Mouse (Mus musculus): Measurements from ENCODE around the gene Gm30083. TPM values are rescaled to one million over a fixed set of nuclear protein-coding genes. Genes with fewer than 3 reads are reported as not detected.

Gene Gm30083
- not detected for polyA plus RNA-seq (2017; shearing (Covaris generic))

DNA sequence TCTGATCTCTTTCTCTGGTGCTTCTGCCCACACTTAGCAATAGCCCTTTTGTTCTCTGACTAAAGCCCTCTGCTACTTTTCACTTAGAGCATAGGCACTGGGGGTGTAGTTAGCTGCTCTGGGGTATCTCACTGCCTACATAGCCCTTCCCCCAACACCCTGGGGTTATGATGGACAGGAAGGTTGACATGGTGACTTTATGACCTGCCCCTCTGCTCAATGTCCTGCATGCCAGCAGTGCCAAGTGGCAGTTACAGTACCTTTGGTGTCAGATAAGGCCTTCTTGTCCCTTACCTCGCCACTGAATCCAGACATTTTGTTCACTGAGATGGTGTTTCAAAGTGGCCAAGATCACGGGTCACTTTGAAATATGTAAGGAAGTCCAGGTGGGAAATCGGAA is at the start of gene Gm30083:
Gene Gm30083, minus strand, starts transcription at position 120 of the 400 bp plus-strand sequence.
- ATAC-seq: no peak

DNA sequence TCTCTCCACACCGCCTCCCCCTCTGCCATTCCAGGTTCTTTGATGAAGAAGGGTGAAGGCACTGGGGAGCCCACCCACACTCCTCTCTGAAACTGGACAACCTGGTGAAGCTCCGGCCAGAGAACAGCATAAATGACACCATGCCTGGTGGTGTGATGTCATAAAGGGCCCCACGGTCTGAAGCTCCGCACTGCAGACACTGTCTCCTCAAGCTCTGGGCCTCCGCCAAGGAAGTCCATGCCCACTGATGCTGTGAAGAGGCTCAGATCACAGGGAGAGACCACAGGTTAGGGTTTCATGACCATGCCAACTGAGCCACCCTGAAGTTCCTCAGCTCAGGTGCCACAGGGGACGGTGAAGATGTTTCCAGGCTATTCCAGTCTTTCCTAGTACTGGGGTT is 37.5 kb upstream of the Gm30083 start, which contains the start of gene Antxrl:
Gene Antxrl, plus strand, starts transcription at position 192 of the 400 bp plus-strand sequence.
- no peak for ATAC-seq

DNA sequence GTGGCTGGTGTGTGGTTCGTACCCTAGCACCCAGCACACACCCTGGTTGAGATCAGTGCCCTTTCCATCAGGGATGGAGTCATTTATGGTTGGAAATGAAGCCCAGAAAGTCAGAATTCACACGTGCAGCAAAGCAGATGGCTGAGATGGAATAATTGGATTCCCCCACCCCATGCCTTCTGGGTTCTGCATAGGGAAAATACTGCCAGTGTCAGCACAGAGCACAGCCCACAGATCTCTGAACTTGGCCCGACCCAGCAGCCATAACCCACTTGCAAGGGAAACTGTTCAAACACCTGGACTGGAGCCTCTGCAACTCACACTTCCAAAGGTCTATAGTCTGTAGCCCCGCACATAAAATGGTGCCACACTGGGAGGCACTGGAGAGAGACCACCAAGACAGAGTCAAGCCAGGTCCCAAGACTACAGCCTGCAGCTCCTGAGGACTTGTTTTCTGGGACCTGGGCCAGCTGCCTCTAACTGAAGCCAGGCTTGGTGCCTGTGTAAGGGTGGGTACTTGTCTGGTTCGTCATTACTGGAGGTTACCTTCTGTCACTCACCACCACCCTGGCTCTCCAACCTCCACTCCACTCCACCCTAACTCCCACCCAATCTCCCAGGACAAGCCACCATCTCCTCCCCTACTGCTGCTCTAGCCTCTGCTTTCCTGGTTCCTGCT is 35.3 kb upstream of the Gm30083 start:
- no peak for ATAC-seq

DNA sequence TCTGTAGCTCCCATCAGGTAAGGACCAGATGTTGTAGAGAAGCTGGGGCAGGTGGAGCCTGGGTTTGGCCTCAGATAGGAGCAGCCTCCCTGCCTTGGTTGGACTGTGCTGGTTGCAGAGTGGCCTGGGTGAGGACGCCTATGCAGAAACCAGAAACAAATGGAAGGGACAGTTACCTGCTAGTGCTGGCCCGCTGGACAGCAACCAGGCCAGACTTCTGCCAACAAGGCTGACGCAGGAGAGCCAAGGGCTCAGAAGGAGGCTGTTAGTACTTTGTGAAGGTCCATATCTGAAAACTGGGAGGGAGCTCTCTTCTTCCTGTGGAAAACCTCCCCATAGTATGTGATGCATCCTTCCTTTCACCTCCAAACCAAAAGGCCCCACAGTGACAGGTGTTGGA is 28.4 kb upstream of the Gm30083 start:
- no peak for ATAC-seq

DNA sequence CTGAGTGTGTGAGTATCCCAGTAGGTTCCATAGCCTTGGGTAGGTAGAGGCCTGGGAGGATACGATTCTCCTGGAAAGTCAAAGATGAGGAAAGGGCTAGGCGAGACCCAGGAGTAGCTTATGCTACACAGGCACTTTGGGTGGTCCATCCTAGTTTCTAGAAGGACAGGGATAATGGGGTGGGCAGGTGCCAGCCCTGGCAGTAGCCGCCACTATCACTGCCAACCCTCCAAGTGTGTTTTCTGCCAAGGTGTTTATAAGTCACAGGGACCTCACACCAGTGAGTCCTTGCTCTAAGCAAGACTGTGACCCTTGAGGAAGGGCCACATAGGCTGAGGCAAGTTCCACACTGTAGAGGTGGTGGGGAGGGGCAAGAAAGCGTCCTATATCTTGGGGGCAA is 26.3 kb upstream of the Gm30083 start:
- ATAC-seq: no peak

DNA sequence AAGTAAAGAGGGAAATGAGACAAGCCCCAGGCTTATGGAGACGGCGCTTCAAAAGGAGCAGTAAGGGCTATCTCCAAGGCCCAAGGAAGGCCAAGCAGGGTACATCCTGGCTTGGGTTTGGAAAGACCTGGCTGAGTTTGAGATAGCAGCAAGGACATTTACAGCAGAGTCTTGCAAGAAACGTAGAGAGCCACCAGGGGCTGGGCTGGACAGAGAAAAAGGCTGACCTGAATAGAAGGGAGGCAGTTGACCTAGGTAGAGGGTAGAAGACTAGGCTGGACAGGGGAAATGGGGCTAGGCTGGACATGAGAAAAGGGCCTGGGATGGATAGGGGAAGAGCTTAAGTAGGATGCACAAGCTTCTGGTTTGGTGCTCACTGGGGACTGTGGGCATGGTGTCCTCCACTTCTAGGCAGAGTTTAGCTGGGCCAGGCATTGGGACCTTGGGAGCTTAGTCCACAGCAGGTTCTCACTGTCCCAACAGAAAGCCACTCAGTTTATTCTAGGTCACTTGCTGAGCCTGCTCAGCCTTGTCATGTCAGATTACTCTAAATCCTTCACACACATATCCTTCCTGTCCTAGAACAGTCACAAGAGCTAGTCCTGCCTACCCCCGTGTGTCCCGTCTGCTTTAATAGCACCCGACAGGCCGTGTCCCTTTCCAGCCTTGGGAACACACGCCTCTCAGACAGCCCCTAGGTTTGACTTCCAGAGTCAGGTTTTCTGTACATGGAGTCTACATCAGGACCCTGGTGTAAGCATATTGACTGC is 19.0 kb upstream of the Gm30083 start:
- no peak for ATAC-seq

DNA sequence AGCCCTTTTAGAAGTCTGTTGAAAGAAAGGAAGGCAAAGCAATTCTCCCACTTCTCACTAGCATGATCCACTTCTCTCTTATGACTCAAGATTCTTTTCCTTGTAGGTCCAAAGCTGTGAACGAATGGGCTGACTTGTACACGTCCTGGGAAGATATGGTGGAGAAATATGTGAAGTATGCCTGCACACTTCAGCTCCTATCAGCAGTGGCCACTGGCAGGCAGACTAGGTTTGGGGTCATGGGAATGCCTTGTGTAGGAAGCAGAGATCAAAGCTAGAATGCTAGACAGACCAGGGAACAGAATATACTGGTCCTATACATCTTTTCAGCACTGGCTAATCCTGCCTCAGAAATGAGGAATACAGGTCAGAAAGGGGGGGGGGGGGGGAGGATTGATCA is 11.7 kb upstream of the Gm30083 start:
- no peak for ATAC-seq

DNA sequence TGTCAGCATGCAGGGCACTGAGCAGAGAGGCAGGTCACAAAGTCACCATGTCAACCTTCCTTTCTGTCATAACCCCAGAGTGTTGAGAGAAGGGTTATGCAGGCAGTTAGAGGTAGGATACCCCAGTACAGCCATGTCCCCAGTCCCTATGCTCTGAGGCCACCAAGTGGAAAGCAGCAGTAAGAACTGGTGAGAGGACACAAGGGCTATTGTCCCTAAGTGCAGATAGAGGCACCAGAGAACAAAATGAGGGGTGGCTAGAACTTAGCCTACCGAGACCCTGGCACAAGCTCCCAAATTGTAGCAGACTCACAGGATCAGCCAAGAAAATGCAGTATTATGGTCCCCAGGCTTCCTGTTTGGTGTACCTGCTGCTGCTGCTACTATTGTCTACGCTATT is 2.0 kb upstream of the Gm30083 start:
- ATAC-seq: no peak

DNA sequence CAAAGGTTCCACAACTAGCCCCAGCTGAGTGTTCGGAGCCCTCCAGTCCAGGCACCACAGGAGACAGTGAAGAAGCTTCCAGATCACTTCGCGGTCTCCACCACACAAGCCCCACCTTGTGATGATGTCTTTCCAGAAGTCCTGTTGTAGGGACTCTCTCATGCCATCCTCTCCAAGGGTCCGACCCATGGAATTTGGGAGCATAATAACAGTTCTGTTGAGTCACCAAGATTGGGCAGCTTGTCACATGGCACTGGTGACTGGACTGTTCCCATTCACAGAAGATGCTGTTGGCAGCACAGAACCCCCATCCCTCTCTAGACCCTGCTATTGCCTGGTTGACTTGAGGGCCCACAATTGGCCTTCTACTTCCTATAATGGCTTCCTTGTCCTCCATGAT is 1.4 kb upstream of the Gm30083 start, which contains the start of gene Gm5460:
Gene Gm5460, plus strand, starts transcription at position 378 of the 400 bp plus-strand sequence.
- no peak for ATAC-seq

DNA sequence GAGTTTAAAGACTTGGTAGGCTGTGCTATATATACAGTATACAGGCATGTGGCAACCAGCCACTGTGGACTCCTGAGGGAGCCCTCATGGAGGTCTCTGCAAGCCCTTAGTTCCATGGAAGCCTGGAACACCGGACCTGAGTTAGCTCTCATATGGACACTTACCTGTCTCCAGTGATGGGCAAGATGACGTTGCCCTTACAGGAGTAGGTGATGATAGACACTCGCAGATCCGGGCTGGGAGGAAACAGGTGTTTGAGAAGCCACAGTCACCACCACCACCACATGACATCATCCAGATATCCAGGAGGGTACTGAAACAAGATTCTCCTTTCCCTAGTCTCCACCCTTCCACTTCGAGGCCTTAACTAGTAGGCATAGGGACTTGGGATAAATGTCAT is 12.6 kb downstream of the Gm30083 start:
- no peak for ATAC-seq

DNA sequence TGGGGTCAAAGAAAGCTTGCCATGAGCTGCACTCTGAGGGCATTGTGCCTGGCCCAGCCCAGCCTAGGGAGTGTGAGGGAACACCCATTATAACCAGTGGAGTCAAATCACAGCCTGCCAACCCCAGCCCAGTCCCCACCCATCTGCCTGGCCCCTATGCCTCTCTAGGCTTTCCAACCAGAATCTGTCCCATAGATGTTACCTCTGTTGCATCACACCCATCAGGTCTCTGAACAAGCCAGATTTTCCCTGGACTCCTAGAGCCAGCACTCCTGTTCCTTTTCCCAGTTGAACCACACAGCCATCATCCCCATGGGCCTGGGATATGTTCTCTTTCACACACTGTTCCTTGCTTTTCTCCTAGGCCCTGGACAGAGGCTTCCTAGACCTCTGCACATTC is 13.5 kb downstream of the Gm30083 start:
- no peak for ATAC-seq

DNA sequence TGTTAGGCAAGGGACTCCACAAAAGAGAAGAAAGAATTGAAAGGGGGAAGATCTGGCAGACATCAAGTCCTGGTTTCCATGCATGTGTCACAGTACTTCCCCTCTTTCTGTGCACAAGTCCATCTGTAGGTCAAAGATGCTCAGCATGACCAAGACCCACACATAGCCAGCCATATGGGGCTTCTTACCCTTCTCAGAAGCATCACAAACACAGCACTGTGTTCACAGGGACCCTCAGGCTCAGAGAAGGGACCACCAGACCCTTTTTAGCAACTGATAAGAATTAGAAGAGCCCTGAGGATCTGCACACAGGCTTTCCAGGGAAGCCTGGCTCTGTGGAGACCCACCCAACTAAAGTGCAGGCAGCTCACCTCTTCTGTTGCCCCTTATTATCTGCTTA is 14.9 kb downstream of the Gm30083 start:
- no peak for ATAC-seq

DNA sequence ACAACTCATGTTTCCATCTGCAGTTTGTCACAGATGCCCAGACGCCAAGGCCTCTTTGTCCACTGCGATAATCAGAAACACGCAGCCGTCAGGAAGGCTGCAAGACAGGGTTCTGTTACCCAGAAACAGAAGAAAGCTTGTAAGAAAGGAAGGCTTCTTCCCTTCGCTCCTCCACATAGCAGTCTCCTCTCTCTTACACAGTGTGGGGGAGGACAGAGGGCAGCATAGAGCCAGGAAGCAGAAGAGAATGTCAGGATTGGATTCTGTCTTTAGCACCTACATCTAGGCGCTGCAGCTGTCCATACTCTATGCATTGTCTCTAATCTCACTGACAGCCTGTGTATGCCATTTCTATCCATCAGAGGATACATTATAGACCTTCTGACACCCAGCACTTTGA is 17.6 kb downstream of the Gm30083 start:
- no peak for ATAC-seq

DNA sequence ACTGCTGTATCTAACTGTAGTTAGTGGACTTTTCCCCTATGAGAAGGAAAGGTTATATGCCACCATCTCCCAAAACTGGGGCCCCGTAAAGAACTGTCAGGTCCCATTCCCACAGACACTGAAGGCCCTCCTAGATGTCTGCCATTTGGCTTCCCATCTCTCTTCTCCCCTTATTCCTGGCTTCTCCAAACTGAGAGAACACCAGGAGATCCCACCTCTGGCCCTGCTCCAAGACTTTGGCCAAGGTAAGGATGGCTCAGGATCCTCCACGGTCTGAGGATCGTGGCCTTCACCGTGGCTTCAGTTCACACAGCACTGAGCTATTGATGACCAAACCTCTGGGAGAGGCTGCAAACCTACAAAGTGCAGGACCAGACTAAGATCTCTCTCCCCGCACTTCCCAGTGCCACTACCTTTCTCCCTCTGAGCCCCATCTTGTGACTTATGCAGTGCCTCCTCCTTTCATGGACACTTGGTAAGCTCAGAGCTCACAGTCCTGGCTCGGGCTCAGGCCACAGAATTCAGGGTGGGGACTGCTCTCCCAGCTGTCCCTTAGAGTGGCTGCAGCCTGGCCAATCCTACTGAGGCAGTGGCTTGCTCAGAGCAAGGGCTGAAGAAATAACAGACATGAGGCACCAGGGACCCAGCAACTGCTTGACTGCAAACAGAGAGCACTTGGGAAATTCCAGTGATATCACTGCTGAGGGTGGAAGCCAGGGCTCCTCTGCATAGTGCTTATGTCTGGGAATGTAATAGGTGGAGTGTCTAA is 21.3 kb downstream of the Gm30083 start:
- no peak for ATAC-seq

DNA sequence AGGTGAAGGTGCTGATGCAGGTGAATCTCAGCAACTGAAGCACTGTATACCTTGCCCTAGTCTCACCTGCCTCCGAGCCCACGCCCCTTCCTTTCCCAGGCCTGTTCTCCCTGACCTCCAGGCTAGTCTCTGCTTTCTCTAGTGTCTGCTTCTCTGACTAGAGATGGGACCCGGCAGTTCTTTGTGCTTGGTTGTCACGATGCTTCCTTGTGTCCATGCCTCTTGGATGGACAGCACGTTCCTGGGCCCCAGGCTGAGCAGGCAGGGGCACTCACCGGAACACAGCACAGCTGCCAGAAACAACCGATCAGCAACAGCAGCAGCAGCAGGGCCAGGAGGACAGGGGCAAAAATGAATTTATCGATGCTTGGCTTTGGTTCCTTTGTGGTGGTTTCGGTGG is 21.9 kb downstream of the Gm30083 start:
- no peak for ATAC-seq

DNA sequence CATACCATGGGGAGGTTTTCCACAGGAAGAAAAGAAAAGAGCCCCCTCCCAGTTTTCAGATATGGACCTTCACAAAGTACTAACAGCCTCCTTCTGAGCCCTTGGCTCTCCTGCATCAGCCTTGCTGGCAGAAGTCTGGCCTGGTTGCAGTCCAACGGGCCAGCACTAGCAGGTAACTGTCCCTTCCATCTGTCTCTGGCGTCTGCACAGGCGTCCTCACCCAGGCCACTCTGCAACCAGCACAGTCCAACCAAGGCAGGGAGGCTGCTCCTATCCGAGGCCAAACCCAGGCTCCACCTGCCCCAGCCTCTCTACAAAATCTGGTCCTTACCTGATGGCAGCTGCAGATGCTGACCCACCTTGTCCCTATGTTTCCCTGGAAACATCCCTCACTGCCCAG is 23.0 kb downstream of the Gm30083 start:
- no peak for ATAC-seq

DNA sequence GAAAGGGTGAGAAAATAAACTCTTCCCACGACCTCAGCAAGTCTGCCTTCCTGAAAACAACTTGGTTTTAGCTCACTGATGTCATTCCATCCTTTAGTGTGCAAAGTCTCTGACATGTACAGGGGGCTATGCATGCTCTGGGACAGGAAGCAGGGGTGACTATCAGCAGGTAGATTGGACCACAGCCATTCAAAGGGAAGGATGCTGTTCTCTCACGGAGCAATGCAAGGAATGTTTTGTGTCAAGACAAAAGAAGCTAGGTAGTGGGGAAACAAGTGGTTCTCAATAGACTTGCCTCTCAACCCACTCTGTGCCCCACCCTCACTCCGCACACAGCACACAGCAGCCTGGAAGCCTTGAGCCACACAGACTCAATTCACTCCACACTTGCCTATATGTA is 25.8 kb downstream of the Gm30083 start:
- no peak for ATAC-seq

DNA sequence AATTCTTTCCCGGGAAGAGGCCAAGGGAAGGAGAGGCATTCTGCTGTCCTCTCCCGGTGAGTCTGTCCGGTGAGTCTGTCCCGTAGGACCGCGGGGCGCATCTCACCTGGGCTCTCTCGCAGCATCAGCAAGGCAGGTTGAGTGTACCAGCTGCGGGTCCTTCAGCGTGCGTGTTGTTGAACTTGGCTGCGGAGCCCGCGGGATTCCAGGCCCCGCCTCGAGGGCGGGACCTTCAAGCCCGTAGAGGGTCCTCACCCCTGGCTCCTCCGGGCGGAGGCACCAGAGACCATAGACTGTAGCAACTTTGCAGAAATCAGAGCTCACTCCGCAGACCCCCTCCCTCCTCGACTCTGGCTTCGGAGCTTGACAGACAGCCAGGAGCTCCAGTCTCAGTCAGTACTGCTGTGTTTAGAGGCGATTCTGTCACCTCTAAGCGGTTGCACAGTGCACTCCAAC is 36.4 kb downstream of the Gm30083 start, which contains the start of gene Zfp488:
Gene Zfp488, minus strand, starts transcription at position 161 of the 456 bp plus-strand sequence.
- no peak for ATAC-seq

DNA sequence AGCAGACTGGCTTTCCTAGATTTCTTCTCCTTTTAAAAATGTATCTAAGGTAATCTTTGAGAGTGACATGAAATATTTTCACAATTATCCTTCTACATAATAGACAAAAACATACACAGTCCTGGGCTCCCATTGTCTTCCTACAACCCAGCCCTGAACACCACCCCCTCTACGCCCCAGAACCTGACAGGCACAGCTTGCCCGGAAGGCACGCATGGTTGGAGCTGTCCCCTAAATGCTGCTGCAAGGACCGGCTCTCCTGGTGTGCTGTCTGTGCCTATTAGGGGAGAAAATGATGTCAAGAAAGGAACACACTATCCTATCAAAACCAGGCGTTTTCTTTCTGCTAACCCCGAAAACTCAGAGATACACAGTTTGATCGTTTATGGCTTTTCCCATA is 37.2 kb downstream of the Gm30083 start:
- ATAC-seq: no peak

DNA sequence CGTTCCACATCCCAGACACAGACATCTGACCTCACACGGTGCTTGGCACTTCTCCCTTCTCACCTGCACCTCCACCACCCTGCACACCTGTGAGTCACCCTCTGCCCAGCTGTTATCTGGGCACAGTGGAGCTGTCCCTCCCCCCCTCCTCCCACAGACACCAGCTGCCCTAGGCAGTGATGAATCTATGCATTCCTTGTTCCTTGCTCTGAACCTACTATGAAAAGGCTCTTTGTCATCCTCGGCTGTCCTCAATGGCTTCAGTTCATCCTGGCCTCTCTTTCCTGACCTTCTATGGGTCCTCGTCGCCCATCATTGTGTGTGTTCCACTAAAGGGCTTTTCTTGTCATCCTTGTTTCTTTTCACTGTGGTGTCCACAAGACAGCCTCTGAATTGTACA is 40.2 kb downstream of the Gm30083 start:
- ATAC-seq: no peak

DNA sequence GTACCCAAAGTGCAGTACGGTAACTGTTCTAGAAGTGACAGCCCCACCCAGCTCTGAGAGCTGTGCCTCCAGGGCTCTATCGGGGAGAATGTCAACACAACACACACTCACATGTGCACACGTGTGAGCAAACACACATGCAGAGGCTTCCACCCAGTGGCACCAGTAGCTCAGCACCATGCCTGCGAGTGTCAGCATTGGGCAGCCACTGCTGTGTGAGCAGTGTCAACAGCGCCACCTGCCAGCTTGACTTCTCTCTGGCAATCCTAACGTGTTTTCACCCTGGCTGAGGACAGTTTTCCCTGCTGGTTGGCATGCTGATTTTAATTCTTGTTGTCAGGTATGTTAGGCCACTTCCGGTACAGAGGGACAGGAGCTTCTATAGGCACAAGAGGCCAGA is 42.3 kb downstream of the Gm30083 start:
- ATAC-seq: no peak

DNA sequence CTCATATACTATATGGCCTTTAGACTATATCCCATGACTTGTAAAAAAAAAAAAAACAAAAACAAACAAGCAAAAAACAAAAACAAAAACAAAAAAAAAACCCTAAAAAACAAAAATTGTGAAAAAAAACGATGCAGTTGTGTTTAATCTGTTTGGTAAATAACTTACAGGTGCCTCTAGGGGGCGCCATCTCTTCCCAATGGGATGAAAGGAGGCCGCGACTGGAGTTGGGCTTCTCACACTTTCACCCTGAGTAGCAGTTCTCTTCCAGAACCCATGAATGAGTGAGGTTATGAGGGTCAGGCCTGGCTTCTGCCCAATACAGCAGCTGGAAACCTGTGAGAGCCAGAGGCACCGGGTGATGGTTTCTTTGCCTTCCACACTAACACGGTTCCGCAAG is 49.3 kb downstream of the Gm30083 start:
- ATAC-seq: no peak

DNA sequence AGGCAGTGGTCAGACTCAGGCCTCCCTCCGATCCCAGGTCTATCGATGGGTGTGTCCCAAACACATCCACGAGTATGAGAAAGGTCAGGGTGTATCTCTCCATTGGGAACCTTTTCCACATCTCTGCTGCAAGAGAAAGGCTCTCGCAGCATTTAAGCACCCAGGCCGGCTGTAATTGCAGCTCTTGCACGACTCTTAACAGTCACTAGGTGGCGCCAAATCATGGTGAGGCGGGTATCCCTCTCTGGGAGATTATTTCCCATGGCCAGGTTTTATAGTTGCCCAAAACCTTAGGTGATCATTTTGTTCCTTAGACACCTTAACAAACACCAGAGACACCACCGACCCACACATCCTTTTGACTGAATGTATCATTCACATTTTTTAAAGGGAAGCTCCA is 55.6 kb downstream of the Gm30083 start:
- ATAC-seq: no peak

Measured in activated CD4-positive, CD25-positive, alpha-beta regulatory T cell, adult 4 months (primary cell).